Mouse (Mus musculus): ENCODE results near the gene Hrct1.
A peak's percentile ranks its signal among the peaks of the same experiment; 100 is the strongest.

Gene Hrct1

DNA sequence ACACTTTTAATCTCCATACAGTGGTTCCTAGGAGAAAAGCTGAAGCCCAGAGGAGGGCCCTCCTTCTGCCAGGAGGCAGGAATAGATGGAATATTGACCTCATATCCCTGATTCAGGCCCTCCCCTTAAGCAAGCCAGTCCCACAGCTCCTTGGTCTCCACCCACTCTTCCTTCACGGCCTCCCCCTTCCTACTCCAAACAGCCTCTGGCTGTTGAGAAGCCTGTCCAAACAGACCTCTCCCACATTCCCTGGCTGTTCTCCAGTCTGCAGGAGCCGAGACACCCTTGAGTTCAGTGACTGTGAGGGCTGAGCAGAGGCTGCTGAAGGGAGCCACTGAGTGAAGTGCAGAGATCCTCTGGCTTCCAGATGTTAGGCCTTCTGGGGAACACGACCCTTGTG is at the start of gene Hrct1:
TSS of gene Hrct1 (plus strand) at position 194 of the 400 bp plus-strand sequence.
- no peak for DNase-seq (ENCODE audit: low spot score)

DNA sequence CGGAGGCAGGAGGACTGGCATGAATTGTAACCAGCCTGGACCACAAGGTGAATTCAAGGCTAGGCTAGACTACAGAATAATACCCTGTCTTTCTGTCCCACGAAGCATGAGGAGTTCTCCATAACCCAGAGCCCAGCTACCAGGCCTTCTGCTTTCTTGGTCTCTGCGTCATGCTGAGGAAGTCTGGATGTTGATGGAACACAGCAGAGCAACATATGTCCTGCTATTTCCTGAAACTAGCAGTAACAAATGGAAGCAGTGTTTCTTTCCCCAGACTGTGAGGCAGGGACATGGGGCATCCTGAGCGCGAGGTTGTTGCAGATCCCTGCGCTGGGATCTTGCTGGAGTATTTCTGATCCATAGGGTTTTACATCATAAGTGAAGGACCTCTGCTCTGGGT is 48.4 kb upstream of the Hrct1 start:
- DNase-seq (ENCODE audit: low spot score) = no peak

DNA sequence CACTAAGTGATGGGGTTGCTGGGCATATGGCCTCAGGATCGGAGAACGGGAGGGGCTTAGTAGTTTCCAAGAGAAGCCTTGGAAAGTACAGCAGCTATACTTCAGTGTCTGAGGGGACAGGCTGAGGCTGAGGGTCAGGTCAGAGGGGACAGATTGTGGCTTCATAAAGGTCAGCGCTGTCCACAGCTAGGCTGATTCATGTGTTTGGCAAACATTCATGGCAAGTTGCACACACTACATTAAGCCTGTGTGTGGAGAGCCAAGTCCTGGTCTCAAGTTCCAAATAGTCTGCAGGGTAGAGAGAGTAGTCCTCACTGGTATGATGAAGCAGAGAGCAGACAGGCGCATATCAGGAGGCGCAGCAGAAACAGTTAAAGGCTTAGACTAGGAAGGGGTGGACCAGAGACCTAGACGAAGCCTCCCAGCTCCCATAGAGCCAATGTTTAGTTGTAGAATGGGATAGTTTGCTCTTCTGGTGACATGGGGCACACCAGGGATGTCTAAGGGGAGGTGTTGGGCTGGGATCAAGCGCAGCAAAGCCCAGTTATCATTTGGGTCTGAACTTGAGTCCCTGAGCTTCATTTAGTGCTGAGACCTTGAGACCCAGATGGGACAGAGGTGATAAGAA is 47.5 kb upstream of the Hrct1 start:
- no peak for DNase-seq (ENCODE audit: low spot score)

DNA sequence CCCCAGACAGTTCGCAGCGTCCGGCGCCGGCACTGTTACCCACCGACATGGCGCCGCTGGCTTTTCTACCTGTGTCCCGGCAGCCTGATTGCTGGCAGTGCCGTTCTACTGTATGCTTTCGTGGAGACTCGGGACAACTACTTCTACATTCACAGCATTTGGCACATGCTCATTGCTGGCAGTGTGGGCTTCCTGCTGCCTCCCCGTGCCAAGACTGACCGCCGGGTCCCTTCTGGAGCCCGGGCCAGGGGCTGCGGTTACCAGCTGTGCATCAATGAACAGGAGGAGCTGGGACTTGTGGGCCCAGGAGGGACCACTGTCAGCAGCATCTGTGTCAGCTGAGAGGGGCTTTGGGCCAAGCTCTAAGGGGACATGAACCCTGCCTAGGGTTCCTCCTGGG is 37.0 kb upstream of the Hrct1 start:
- no peak for DNase-seq (ENCODE audit: low spot score)

DNA sequence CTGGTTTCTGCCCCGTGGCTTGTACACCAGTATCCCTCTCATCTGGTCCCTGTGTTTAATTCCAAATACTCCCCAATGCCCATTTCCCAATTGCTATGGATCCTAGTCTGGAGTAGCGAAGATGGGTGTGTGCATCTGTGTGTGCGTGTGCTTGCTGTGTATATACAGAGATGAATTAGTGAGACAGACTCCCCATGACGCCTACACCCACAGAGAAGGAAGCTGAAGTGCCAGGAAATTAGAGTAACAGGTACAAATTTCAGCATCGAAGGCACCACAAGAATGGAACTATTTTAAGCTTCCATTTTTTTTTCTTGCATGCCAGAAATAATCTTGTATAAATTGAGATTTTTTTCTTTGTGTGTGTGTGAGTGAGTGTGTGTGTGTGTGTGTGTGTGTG is 36.0 kb upstream of the Hrct1 start:
- DNase-seq (ENCODE audit: low spot score) = no peak

DNA sequence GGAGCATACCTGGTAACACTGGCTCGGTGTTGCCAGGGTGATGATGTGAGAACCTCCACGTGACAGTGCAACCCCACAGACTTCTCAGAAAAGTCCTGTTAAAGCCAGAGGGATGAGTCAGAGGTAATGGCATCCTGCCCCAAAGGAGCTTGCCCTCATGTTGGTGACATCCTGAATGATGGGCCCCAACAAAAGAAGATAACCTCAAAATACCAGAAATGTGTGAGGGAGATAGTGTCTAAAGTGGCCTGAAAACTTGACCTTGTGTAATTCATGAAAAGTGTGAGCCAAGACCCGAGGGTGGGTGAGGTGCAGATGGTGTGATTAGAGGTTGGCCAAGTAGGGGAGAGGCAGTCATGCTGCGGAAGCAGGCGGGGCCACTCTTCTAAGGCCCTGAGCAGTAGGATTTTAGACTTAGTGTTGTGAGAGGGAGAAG is 33.2 kb upstream of the Hrct1 start:
- no peak for DNase-seq (ENCODE audit: low spot score)

DNA sequence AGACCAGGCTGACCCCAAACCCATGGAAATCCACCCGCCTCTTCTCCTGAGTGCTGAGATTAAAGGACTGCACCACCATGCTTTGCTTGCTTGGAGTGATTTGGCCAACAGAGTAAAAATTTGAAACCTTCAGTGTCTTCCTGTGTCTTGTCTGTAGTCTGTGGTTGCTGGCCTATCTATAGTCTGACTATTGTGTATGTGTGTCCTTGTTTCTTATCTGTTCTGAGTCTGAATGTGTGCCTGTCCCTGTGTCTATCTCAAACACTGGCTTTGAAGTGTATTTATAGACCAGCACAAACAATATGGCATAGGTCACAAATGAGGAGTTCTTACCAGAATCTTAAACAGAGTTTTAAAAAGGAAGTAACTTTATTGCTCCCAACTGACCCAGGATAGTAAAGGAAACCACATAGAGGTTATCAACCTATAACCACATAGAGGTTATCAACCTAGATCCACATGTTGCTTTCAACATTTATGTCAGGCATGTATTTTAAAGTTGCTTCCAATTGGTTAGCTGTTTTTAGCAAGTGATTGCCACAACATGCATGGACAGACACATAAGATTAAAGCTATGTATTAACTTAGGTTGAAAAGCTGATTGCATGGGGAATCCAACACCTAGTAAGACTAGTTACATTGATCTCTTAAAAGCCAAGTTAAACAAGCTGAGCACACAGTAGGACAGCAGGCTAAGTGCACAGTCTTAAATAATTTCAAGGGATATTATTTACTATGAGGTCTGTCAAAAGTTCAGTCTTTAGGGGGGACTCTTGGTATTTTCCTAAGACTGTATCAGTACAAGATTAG is 32.3 kb upstream of the Hrct1 start:
- no peak for DNase-seq (ENCODE audit: low spot score)

DNA sequence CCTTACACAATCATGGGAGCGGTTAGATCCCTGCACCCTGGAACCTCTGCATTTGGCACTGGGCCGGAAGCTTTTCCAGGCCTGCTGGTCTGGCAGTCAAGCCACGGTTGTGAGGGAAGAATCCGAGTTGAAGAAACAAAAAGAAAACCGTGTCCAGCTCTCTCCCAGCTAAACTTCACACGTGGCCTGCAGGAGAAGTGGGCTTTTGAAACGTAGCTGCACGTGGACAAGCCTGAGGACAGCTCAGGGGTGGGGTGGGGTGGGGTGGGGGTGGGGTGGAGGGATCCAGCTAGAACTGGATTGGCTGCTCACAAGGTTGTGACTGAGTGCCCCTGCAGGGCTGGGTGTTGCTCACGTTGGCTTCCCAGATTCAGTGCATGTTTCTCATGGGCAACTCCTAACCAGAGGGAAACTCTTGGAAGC is 31.7 kb upstream of the Hrct1 start:
- DNase-seq (ENCODE audit: low spot score) = no peak

DNA sequence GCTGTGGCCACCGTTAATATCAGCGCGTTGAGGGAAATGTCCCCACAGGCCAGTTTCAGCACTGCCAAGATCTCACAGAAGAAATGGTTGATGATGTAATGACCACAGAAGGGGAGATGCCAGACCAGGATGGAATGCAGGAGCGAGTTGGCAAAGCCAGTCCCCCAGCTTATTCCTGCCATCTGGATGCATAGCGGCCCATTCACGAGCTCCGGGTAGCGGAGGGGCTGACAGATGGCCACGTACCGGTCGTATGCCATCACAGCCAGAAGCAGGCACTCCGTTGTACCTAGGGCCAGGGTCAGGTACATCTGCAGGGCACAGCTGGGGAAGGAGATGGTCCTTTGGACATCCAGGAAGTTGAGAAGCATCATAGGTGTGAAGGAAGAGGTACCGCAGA is 30.4 kb upstream of the Hrct1 start:
- DNase-seq (ENCODE audit: low spot score) = no peak

DNA sequence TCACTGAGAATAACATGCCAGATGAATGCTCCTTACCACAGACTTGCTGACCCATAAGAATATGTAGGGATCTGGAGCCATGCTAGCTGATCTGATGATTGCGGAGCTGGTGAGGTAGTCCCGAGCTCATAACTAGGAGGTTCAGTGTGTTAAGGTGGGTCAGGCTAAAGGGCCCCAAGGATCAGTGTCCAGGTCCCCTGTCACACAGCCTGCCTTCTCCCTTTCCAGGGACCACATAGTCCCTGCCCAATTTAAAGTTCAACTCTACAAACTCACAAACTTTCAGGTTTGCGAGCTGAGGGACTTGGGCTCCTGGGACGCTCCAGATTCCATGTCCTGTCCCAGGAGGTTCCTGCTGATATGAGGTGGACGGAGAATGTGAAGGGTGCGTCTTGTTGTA is 26.3 kb upstream of the Hrct1 start, which contains the start of gene Olfr70:
TSS of gene Olfr70 (minus strand) at position 101 of the 400 bp plus-strand sequence.
- DNase-seq (ENCODE audit: low spot score) = no peak

DNA sequence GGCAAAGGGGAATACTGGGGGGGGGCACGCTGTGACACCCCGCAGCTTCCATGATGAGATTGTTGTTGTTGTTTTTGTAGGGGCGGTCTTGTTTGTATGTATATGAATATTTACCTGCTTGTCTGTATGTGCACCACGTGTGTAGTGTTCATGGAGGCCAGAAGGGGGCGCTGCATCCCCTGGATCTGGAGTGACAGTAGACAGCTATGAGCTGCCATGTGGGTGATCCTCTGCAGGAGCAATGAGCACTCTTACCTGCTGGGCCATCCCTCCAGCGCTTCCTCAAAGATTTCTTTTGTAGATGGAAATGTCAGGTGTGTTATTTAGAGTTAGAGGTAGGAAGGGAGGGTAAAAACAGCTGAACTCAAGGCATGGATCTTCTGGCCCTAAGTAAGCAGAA is 23.5 kb upstream of the Hrct1 start:
- no peak for DNase-seq (ENCODE audit: low spot score)

DNA sequence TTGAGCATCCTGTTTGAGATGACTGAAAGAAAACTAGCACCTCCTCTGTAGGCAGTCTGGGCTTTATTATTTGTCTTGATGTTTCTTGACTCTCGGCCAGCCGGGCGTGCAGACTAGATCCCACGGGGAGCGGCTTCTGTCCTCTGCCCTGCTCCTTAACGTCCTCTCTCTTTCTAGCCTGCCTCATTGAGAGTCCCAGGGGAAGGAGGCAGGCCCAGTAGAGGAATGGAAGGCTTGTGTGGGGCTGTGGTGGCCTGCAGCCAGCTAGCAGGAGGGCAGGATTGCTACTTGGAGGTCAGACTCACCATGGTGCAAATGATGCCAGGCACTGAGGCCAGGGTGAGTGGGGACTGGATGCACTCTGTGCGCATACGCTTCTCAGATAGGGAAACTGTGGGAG is 23.1 kb upstream of the Hrct1 start:
- no peak for DNase-seq (ENCODE audit: low spot score)

DNA sequence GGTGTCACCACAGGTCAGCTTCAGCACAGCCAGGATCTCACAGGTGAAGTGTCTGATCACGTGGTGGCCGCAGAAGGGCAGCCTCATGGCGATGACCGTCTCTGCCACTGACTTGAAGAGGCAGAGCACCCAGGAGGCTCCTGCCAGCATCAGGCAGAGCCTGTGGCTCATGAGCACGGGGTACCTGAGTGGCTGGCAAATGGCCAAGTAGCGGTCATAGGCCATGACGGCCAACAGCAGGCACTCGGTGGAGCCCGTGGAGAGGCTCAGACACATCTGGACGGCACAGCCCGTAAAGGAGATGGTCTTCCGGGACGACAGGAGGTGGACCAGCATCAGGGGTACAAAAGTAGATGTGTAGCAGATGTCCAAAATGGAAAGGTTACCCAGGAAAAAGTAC is 21.0 kb upstream of the Hrct1 start:
- no peak for DNase-seq (ENCODE audit: low spot score)

DNA sequence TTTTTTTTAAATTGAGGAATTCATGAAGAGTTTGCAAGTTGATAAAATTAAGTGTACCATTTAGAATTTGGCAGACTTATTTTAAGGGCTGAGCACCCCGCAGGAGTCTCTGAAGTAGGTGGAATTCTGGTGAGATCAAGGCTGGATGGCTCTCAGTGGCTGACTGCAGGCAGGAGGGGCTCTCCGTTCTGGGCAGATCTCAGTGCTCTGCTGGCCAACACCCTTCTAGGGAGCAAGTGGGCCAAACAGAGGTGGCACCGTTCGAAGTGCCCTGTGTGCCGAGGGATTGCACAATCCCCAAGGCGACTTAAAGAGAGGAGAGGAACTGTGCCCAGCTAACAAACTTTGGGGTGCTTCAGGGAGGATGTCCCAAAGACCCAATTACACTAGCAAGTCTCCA is 17.1 kb upstream of the Hrct1 start, which contains the start of gene Olfr71:
TSS of gene Olfr71 (minus strand) at position 387 of the 400 bp plus-strand sequence.
- DNase-seq (ENCODE audit: low spot score) = no peak

DNA sequence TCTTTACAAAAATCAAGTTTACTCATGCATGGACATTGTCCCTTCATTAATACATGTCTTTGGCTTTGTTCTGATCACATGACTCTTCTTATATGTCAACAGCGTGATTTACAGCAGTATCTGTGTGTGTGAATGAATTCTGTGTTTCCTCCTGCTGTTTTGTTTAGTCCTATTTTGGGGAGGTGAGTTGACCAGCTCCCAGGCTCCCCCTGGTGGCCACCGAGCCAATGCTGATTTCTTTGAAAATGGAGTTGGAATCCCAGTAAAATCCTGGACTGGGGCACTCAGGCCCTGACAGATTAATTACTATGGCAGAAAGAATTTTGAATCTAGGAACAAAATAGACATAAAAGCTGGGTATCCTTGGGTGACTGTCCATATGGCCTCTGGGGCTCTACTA is 15.2 kb upstream of the Hrct1 start:
- DNase-seq (ENCODE audit: low spot score) = peak; percentile 83

DNA sequence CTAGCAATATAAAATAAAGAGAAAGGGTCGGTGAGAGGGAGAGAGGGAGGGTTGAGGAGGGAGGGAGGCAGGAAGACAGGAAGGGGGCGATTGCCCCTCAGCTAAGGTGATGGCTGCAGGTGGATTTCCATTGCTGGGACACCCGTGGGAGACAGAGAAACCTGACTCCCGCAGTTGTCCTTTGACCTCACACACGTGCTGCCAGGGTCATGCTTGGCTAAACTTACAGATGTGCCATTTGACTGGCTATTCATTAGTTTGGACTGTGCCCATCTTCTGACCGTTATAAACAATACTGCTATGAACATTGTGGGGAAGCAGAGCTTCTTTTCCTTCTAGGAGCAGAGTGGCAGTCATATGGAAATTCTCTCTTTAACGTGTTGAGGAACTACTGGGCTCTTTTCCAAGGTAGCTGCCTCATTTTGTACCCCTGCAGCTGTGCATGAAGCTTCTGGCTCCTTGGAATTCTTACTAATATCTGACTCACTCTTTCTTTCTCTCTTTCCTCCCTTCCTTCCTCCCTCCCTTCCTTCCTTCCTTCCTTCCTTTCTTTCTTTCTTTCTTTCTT is 13.3 kb upstream of the Hrct1 start:
- DNase-seq (ENCODE audit: low spot score) = no peak

DNA sequence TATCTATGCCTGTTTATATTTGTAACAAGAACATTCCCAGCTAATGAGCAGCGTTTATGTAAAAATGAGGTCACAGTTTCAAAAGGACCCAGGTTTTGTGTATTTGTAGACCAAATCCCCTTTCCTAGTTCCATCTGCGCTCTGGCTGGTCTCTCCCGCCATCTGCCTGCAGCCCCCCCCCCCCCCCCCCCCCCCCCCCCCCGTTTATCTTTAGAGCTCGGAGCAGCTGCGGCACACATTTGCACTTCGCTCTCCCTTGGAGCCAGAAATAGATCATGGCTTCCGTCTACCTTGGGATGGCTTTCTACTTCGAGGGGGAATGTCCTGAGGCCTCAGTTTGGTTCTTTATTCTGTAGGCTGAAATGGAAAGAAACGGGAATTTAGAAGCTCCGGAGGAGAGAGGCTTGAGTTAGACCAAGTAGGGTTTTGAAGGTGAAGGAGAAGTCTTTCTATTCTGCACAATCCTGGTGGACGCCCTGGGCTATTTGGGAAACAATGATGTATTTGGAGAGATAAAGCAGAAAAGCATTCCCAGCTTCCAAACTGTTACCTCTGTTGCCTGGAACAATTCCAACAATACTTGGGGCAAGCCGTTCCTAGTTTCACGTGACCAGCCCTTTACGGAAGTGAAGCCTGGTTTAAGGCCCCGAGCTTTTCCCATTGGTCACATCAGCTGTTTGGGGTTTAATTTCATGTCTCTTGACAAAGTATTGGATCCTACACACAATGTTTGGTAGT is 6.3 kb upstream of the Hrct1 start:
- DNase-seq (ENCODE audit: low spot score) = no peak

DNA sequence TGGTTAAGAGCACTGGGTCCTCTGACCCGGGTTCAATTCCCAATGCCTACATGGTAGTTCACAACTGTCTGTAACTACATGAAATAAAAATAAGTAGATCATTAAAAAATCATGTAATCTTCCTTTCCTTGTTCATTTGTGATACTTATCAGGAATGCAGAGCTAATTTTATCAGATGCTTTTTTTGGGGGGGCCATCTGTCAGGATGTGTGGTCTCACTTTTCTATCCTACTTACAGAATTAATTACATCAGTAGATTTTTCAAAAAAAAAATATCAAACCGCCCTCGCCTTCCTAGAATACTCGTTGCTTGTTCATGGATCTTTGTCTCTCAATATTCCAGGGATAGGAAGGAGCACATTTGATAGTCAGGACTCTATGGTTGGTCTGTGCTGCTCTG is 4.8 kb upstream of the Hrct1 start:
- no peak for DNase-seq (ENCODE audit: low spot score)

DNA sequence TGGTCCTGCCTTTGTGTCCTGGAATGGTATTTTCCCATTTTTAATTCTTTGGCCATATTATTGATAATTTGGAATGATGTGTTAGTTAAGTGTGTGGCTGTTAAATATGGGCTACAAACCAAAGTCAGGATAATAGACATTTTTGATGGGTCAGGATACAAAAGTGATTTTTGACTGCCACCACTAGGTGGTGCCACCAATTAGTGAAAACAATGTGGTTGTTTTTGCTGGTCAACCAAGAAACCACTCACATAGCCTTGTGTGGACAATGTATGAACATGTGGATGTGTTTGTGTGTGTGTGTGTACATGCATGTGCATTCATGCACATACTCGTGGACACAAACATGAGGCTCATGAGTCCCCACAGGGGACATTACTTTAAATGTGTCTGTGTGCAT is 2.2 kb upstream of the Hrct1 start:
- peak; percentile 76 for DNase-seq (ENCODE audit: low spot score)

DNA sequence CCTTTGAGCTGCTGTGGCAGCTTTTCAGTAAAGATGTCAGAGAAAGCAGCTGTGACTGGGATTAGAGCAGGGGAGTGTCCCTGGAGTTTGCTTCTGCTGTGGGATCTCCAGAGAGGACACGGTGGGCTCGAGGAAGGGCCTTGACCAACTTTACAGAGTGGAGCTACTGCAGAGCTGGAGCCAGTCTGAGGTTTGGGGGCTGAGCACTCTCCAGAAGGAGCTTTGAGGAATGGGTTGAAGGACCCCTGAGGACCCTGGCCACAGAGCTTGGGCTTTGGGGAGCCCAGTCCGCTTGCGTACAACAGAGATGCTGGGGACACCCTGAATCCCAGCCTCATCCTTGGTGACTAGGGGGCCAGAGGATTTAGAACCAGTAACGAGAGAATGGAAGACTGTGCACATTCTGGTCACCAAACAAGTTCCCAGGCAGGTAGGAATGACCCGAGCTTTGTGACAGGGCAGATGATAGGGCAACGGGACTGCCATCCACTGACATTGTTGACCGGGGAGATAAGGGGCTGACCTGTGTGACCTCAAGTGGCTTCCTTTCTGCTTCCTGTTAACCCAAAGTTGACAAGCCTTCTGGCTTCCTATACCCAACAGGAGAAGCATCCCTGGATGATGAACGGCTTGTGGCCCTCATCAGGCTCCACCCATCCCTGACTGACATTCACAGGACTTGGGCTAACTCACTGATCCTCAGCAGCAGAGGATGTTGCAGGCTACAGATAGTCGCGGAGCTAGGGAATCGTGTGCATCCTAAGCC is 577 bp upstream of the Hrct1 start:
- no peak for DNase-seq (ENCODE audit: low spot score)

DNA sequence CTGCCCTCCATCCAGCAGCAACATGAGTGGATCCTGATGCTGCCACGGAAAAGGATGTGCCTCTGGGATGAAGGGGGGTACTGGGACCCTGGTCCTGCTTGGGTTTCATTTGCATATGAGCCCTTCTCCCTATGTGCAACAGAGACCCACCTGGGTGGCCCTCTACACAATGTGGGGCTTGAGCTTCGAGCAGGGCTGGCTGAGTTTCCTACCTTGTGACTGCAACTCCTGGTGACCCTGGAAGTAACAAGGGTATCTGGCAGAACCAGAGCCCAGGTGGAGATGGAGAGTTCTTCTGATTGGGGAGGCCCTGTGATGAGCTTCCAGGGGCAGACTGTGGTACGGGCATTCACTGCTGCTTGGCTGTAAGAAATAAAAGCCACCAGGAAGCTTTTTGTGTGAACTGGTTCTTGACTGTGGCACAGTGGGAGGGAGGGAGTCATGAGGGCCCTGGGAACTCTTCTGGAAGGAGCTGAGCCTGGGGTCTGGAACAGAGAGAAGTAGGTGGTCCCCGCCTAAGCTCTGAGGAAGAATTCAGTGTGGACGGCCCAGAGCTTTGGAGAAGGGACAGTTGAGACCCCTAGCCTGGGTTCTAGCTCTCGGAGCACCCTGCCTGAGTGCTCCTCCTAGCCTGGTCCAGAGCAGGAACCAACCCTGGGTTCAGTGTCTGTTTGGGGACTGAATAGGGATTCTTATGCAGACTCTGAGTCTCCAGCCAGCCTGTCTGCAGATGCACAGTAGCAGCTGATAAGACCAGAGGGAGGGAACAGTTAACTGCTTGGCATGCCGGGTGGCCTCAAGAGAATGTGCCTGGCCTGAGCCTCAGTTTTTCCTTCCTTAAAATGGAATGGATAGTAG is 959 bp downstream of the Hrct1 start:
- DNase-seq (ENCODE audit: low spot score) = no peak
